Mouse (Mus musculus) lung, adult 2 months (tissue): Measurements from ENCODE around the gene Arhgef16. TPM values are rescaled to one million over a fixed set of nuclear protein-coding genes. Genes with fewer than 3 reads are reported as not detected.
A peak's percentile ranks its signal among the peaks of the same experiment; 100 is the strongest.

ENCODE experiments used
- DNase-seq: peaks from one replicate; pipeline ENCODE4 v3.0.0; 2022
- H3K4me1 ChIP-seq: fragments of 200-500 bp; 2 replicates; pipeline ENCODE4 v1.6.1; 2011; ENCODE audit warnings: low read length; ENCODE audit not compliant: control insufficient read depth, insufficient read depth
- H3K4me3 ChIP-seq: fragments of 200-500 bp; replicated peaks from 2 replicates; pipeline ENCODE3; 2011; ENCODE audit warnings: low read depth, mild to moderate bottlenecking, control low read depth, low read length; ENCODE audit errors: extremely low read depth
- CTCF ChIP-seq: fragments of 200-500 bp; IDR thresholded peaks from 2 replicates; pipeline ENCODE4 v1.5.1; 2011; ENCODE audit warnings: mild to moderate bottlenecking, low read length, control low read depth; ENCODE audit not compliant: insufficient read depth
- POLR2A ChIP-seq: fragments of 200-500 bp; IDR thresholded peaks from 2 replicates; pipeline ENCODE4 v1.6.1; 2011; ENCODE audit warnings: low read depth, mild to moderate bottlenecking, control low read depth, low read length, borderline replicate concordance; ENCODE audit errors: extremely low read depth
- WGBS: fragments of 180-500 bp; shearing (Covaris S2); methylation state at CpG from one replicate; pipeline ENCODE4 v1.1.7; 2018; 5-methylcytosine and 5-hydroxymethylcytosine counted together
- polyA plus RNA-seq: library from polyadenylated mRNA; depleted of rRNA; stranded (reverse); fragments of >200 nt; gene quantifications from 2 replicates; pipeline ENCODE4 v1.2.3, GENCODE M21; 2012; rRNA removed

The Arhgef16 gene
- polyA plus RNA-seq = 15.1 and 18.0 TPM in 2 replicates

GRCm38 (mm10) chr4:154301466-154301881, at the start of gene Arhgef16:
Arhgef16 (minus strand) TSS chr4:154301676.
- peak; percentile 97 for TF ChIP-seq CTCF
- TF ChIP-seq POLR2A = no peak
- peaks cover 6% of the 10 kb centered on the region for H3K4me1 ChIP-seq
- 12% methylated on average over 7 of the region's 7 CpGs for WGBS
- no peak within 1 kb of the TSS for H3K4me3 ChIP-seq
- peak; percentile 54 for DNase-seq

GRCm38 (mm10) chr4:154348197-154348786, 46.8 kb upstream of the Arhgef16 start:
- no peak for DNase-seq
- TF ChIP-seq POLR2A = no peak
- Histone ChIP-seq H3K4me3 (no peak overlapping the region), H3K4me1 (peaks cover 9% of the 10 kb centered on the region)
- WGBS = 18% methylated on average over 11 of the region's 11 CpGs

GRCm38 (mm10) chr4:154346731-154347522, 45.5 kb upstream of the Arhgef16 start:
- TF ChIP-seq POLR2A = no peak
- no peak for TF ChIP-seq CTCF
- H3K4me3 ChIP-seq = no peak overlapping the region
- 77% methylated on average over 19 of the region's 19 CpGs for WGBS
- H3K4me1 ChIP-seq = peaks cover 9% of the 10 kb centered on the region
- no peak for DNase-seq

GRCm38 (mm10) chr4:154336650-154337049, 35.2 kb upstream of the Arhgef16 start:
- no peak for TF ChIP-seq POLR2A
- no peak for TF ChIP-seq CTCF
- Histone ChIP-seq H3K4me3 (no peak overlapping the region), H3K4me1 (peaks cover 12% of the 10 kb centered on the region)
- 34% methylated on average over 10 of the region's 10 CpGs for WGBS
- peak; percentile 35 for DNase-seq

- no peak for DNase-seq
- Histone ChIP-seq H3K4me3 (peak within 1 kb of the TSS; percentile 20), H3K4me1 (peaks cover 12% of the 10 kb centered on the region)
- no peak for TF ChIP-seq POLR2A
- WGBS = 72% methylated on average over 12 of the region's 12 CpGs
Measured at GRCm38 (mm10) chr4:154335761-154336160, 34.3 kb upstream of the Arhgef16 start, which contains the start of gene B230104I21Rik. B230104I21Rik (plus strand) TSS chr4:154336127.

- TF ChIP-seq POLR2A (peak; percentile 13; the same call in 1 of the 2 replicates), CTCF (no peak)
- Histone ChIP-seq H3K4me1 (peaks cover 12% of the 10 kb centered on the region), H3K4me3 (peak overlapping the region; percentile 43)
- 66% methylated on average over 48 of the region's 48 CpGs for WGBS
- no peak for DNase-seq
Measured at GRCm38 (mm10) chr4:154334699-154335402, 33.4 kb upstream of the Arhgef16 start.

- peak; percentile 36 for DNase-seq
- Histone ChIP-seq H3K4me3 (no peak overlapping the region), H3K4me1 (peaks cover 12% of the 10 kb centered on the region)
- 37% methylated on average over 8 of the region's 8 CpGs for WGBS
- TF ChIP-seq CTCF = no peak
- no peak for TF ChIP-seq POLR2A
Measured at GRCm38 (mm10) chr4:154333300-154333699, 31.8 kb upstream of the Arhgef16 start.

- TF ChIP-seq CTCF = no peak
- no peak for TF ChIP-seq POLR2A
- 64% methylated on average over 12 of the region's 12 CpGs for WGBS
- no peak overlapping the region for H3K4me3 ChIP-seq
- no peak for DNase-seq
- peaks cover 7% of the 10 kb centered on the region for H3K4me1 ChIP-seq
Measured at GRCm38 (mm10) chr4:154331271-154331670, 29.8 kb upstream of the Arhgef16 start.

GRCm38 (mm10) chr4:154330001-154330400, 28.5 kb upstream of the Arhgef16 start:
- Histone ChIP-seq H3K4me1 (no peaks in the 10 kb centered on the region; the same call in 1 of the 2 replicates), H3K4me3 (no peak overlapping the region)
- TF ChIP-seq POLR2A = no peak
- no peak for TF ChIP-seq CTCF
- WGBS = 93% methylated on average over 7 of the region's 7 CpGs
- DNase-seq = no peak
